Mouse (Mus musculus): ENCODE data around the gene Ddit4. TPM values are rescaled to one million over a fixed set of nuclear protein-coding genes. Genes with fewer than 3 reads are reported as not detected.

Ddit4 gene
- polyA plus RNA-seq, 1 experiment from 2014 or later, result 77.0 TPM

GRCm38 (mm10) chr10:59907695-59908299, 43.8 kb downstream of the Ddit4 start:
- Histone ChIP-seq H3K27me3 (no peaks in the 10 kb centered on the region), H3K4me1 (peaks cover 66% of the 10 kb centered on the region), H3K36me3 (no peaks in the 10 kb centered on the region), H3K27ac (peak overlapping the region; percentile 73), H3K9ac (peak overlapping the region; percentile 40; the same call in 1 of the 2 replicates), H3K4me3 (no peak overlapping the region), H3K9me3 (no peaks in the 10 kb centered on the region), H3K4me2 (replicated peaks) (peak overlapping the region; percentile 12)
- WGBS, result 51% methylated on average over 7 of the region's 7 CpGs
- ATAC-seq (ENCODE audit: low FRiP score, low read depth), result peak; percentile 39; the same call in 1 of the 2 replicates

- no peaks in the 10 kb centered on the region for H3K27me3 ChIP-seq
- H3K4me1 ChIP-seq, result peaks cover 66% of the 10 kb centered on the region
- no peak for ATAC-seq (ENCODE audit: low FRiP score, low read depth)
Observed at GRCm38 (mm10) chr10:59907080-59907609, 44.5 kb downstream of the Ddit4 start.

GRCm38 (mm10) chr10:59903170-59903569, 48.5 kb downstream of the Ddit4 start:
- H3K4me3 ChIP-seq, result no peak overlapping the region
- no peak overlapping the region for H3K4me2 ChIP-seq (replicated peaks)
- no peaks in the 10 kb centered on the region for H3K9me3 ChIP-seq
- H3K9ac ChIP-seq, result no peak overlapping the region
- H3K36me3 ChIP-seq, result peaks cover 3% of the 10 kb centered on the region; the same call in 1 of the 2 replicates
- peaks cover 70% of the 10 kb centered on the region for H3K4me1 ChIP-seq
- 27% methylated on average over 7 of the region's 7 CpGs for WGBS
- peak overlapping the region; percentile 63; the same call in 1 of the 2 replicates for H3K27ac ChIP-seq
- no peak for ATAC-seq (ENCODE audit: low FRiP score, low read depth)
- H3K27me3 ChIP-seq, result no peaks in the 10 kb centered on the region

More at GRCm38 (mm10) chr10:59907080-59907609, 44.5 kb downstream of the Ddit4 start:
- WGBS, result 61% methylated on average over 3 of the region's 3 CpGs
- Histone ChIP-seq H3K9me3 (no peaks in the 10 kb centered on the region), H3K9ac (no peak overlapping the region), H3K36me3 (no peaks in the 10 kb centered on the region), H3K4me2 (replicated peaks) (no peak overlapping the region), H3K27ac (peak overlapping the region; percentile 73; the same call in 1 of the 2 replicates), H3K4me3 (no peak overlapping the region)

DNA sequence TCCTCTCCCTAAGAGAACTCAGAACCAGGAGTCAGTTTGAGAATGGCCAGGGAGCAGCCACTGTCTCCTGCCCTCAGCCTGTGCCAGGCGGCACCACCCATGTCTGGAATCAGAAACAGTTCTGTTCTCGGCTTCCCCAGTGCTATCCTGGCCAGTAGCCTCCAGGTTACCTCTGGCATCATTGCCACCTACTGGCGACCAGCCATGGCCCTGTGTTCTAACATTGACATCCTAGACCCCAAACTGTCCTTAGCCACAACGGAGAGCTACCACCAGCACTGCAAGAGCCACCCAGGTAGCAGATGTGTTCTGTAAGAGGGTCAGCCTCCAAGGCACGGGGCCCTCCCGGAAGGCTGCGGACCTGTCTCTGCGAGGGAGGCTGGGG, 49.0 kb downstream of the Ddit4 start:
- 0 out of 2 replicates have a peak overlapping the region, but pooled peaks have one; percentile 21 for H3K9ac ChIP-seq

DNA sequence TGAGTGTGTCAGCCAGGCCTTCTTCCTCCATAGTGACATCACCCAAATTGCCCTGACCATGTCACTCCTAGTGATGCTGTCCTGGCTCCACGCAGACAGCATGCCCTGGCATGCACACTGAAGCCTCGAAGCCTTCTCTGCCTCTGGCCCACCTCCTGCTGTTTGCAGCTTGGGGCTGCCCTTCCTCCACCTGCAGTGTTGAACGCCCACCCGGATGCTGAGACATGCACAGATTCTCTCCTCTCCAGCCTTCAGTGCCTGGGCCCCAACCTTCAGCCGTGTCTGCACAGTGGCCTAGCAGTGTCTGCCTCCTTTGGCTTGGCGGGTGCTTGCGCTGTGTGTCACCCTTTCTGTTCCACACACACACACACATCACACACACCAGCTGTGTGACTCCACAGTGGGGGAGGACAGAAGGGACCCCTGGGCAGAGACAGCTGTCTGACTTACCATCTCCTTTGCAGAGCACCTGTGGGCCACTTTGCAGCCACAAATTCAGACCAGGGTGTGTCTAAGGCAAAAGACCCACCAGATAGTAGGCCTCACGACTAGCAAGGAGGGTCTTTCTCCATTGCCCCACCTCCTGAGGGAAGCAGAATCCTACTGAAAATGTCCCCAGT, 49.5 kb downstream of the Ddit4 start:
- H3K36me3 ChIP-seq, result peaks cover 12% of the 10 kb centered on the region
- H3K27ac ChIP-seq, result peak overlapping the region; percentile 63; the same call in 1 of the 2 replicates
- H3K4me2 ChIP-seq (replicated peaks), result no peak overlapping the region
- no peaks in the 10 kb centered on the region for H3K27me3 ChIP-seq
- H3K9ac ChIP-seq, result peak overlapping the region; percentile 21; the same call in 1 of the 2 replicates
- peaks cover 69% of the 10 kb centered on the region for H3K4me1 ChIP-seq
- WGBS, result 65% methylated on average over 8 of the region's 8 CpGs
- no peaks in the 10 kb centered on the region for H3K9me3 ChIP-seq
- ATAC-seq (ENCODE audit: low FRiP score, low read depth), result no peak
- H3K4me3 ChIP-seq, result no peak overlapping the region

More for the DNA sequence above, 49.0 kb downstream of the Ddit4 start:
- Histone ChIP-seq H3K4me1 (peaks cover 69% of the 10 kb centered on the region), H3K27me3 (no peaks in the 10 kb centered on the region), H3K9me3 (no peaks in the 10 kb centered on the region), H3K4me3 (no peak overlapping the region), H3K36me3 (peaks cover 7% of the 10 kb centered on the region), H3K27ac (peak overlapping the region; percentile 63; the same call in 1 of the 2 replicates), H3K4me2 (replicated peaks) (no peak overlapping the region)
- 48% methylated on average over 8 of the region's 8 CpGs for WGBS
- no peak for ATAC-seq (ENCODE audit: low FRiP score, low read depth)

DNA sequence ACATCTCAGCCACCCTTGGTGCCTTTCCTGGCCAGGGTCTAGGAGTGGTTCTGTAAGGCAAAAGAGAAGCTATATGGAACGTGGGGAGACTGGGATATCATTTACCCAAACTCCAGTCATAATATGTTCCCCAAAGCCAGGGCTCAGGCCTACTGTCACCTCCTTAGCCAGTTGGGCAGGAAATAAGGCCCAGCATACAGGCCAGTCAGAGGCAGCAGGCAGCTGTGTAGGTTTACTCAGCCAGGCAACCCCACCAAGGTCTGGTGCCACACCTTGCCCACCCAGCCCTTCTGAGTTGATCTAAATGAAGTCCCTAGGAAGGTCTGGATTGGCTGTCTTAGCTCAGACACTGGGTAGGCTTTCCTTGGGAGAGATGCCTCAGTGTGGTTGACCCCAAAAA, 50.2 kb downstream of the Ddit4 start:
- H3K4me3 ChIP-seq, result no peak overlapping the region
- H3K27ac ChIP-seq, result peak overlapping the region; percentile 15; the same call in 1 of the 2 replicates
- H3K9me3 ChIP-seq, result no peaks in the 10 kb centered on the region
- H3K36me3 ChIP-seq, result peaks cover 18% of the 10 kb centered on the region
- H3K4me2 ChIP-seq (replicated peaks), result no peak overlapping the region
- H3K9ac ChIP-seq, result no peak overlapping the region
- H3K4me1 ChIP-seq, result peaks cover 72% of the 10 kb centered on the region
- no peak for ATAC-seq (ENCODE audit: low FRiP score, low read depth)
- no peaks in the 10 kb centered on the region for H3K27me3 ChIP-seq
- WGBS, result 74% methylated on average over 1 of the region's 1 CpGs

DNA sequence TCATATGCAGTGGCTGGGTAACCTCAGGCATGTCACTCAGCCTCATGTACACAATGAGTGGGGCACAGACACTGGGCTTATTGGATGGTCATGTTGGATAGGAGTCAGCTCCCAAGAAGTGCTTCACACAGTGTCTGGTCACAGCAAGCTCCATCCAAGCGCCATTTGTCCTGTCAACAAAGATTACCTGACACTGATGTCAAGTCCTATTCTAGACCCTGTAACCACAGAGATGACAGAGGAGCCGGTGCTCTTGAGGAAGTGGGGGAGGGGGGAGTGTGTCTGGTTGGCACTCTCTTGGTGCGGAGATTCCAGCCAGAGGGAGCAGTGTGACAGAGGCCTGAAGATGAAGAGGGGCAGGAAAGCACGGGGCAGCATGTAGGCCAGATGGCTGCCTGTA, 50.7 kb downstream of the Ddit4 start:
- no peak overlapping the region for H3K9ac ChIP-seq
- WGBS, result 56% methylated on average over 4 of the region's 4 CpGs
- peaks cover 73% of the 10 kb centered on the region for H3K4me1 ChIP-seq
- no peak overlapping the region for H3K4me2 ChIP-seq (replicated peaks)
- H3K4me3 ChIP-seq, result no peak overlapping the region
- H3K9me3 ChIP-seq, result no peaks in the 10 kb centered on the region
- no peak for ATAC-seq (ENCODE audit: low FRiP score, low read depth)
- H3K27ac ChIP-seq, result peak overlapping the region; percentile 96; the same call in 1 of the 2 replicates
- H3K27me3 ChIP-seq, result no peaks in the 10 kb centered on the region
- H3K36me3 ChIP-seq, result peaks cover 24% of the 10 kb centered on the region

DNA sequence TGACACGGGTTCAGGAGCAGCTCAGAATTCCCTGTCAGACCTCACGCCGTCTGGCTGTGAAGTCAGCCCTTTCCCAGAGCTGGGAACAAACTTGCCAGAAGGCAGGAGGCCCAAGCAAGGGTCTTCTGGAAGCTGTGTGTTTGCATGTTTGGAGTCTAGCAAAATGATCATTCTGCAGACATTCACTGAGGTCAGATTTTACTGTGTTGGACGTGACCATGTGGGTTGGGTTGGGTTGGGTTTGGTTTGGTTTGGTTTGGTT, 51.5 kb downstream of the Ddit4 start:
- WGBS, result 13% methylated on average over 4 of the region's 4 CpGs
- Histone ChIP-seq H3K27ac (peak overlapping the region; percentile 96), H3K4me1 (peaks cover 74% of the 10 kb centered on the region), H3K9ac (peak overlapping the region; percentile 59), H3K27me3 (no peaks in the 10 kb centered on the region), H3K4me2 (replicated peaks) (peak overlapping the region; percentile 52), H3K36me3 (peaks cover 32% of the 10 kb centered on the region), H3K4me3 (no peak overlapping the region), H3K9me3 (no peaks in the 10 kb centered on the region)
- ATAC-seq (ENCODE audit: low FRiP score, low read depth), result no peak

Other genes with a start within 250 kb of the Ddit4 start
- 93.9 and 96.5 TPM in 2 replicates for gene Micu1, start 249.4 kb downstream of the Ddit4 start, polyA plus RNA-seq (2015; fragmentation: Nextera tagmentation; extraction: Ambion mirVana)
- 19.3 and 20.1 TPM in 2 replicates for gene Dnajb12, start 72.3 kb downstream of the Ddit4 start, polyA plus RNA-seq (2015; fragmentation: Nextera tagmentation; extraction: Ambion mirVana)
- 44.9 and 46.0 TPM in 2 replicates for gene Ascc1, start 51.0 kb upstream of the Ddit4 start, polyA plus RNA-seq (2015; fragmentation: Nextera tagmentation; extraction: Ambion mirVana)
- 128 and 133 TPM in 2 replicates for gene Anapc16, start 51.3 kb upstream of the Ddit4 start, polyA plus RNA-seq (2015; fragmentation: Nextera tagmentation; extraction: Ambion mirVana)
- 6.1 and 7.2 TPM in 2 replicates for gene Spock2, start 154.4 kb upstream of the Ddit4 start, polyA plus RNA-seq (2015; fragmentation: Nextera tagmentation; extraction: Ambion mirVana)

All from limb, embryonic 13.5 days (tissue).